Comparison of ENCODE assay signal across 22 mouse cellular contexts in the genomic region with DNA sequence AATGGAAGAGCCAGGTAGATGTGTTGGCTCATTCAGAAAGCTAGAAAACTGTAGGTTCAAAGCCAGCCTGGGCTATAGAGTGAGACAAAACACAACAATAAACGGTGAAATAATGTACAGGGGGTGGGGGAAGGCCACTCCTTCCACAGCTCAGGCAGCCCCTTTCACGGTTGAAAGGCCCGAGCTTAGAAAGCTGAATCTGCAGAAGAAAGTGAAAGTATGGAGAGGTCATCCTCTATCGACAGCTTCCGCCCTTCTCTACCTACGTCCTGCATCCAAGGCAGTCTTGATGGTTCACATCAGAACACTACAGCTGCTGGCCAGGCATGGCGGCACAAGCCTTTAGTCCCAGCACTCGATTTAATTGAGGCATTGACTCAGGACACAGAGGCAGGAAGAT. TPM values are rescaled to one million over a fixed set of nuclear protein-coding genes. Genes with fewer than 3 reads are reported as not detected.
DNase-seq lines count a peak whose midpoint lies in the region; ATAC-seq and TF ChIP-seq lines count a peak whose summit lies in the region.
"Had no signal": no experiment of that assay in that cellular context is flagged by ENCODE, and none has a peak within 500 bp of the region (broad histone marks: within the 10 kb centered on the region; RNA-seq: fewer than 3 reads in every experiment).

No protein-coding gene starts in this region.

- DNase-seq in liver, postnatal 0 days = no peak
- no peak for DNase-seq in G1E (ENCODE audit: low spot score)
- no peak for DNase-seq in adrenal gland, adult 18-20 months (ENCODE audit: low spot score in 2 of 2)
- DNase-seq in spleen, postnatal 4 days (ENCODE audit: low spot score in 2 of 2) = no peak
- DNase-seq: adrenal gland, postnatal 10 days; adrenal gland, postnatal 36 days; cerebellum, adult 2 months; cerebellum, postnatal 36 days; embryo, embryonic 11 days; gastrocnemius, postnatal 25 days; heart, adult 2 months had no signal

- no peaks in the 10 kb centered on the region for H3K36me3 ChIP-seq in liver, embryonic 12.5 days
- H3K36me3 ChIP-seq in liver, postnatal 0 days (replicated peaks; ENCODE audit: insufficient read depth, low read length) = no peaks in the 10 kb centered on the region; the same call in 1 of the 2 replicates
- H3K36me3 ChIP-seq in C2C12 (ENCODE audit: control insufficient read depth, insufficient read depth) = no peaks in the 10 kb centered on the region
- H3K36me3 ChIP-seq in G1E (replicated peaks) = peaks cover 41% of the 10 kb centered on the region
- H3K36me3 ChIP-seq: embryonic facial prominence, embryonic 13.5 days; forebrain, embryonic 12.5 days; forebrain, embryonic 15.5 days had no signal

- H3ac ChIP-seq in C2C12 (ENCODE audit: control insufficient read depth, insufficient read length, low read depth) = peak overlapping the region; percentile 28

- no peak overlapping the region for H3K4me3 ChIP-seq in liver, embryonic 12.5 days
- H3K4me3 ChIP-seq in liver, postnatal 0 days (ENCODE audit: low read depth, low read length) = no peak overlapping the region
- no peak overlapping the region for H3K4me3 ChIP-seq in C2C12 (ENCODE audit: insufficient read depth, poor library complexity, severe bottlenecking)
- H3K4me3 ChIP-seq in G1E (ENCODE audit: low read depth, low read length) = peak overlapping the region; percentile 34; the same call in 1 of the 2 replicates
- H3K4me3 ChIP-seq: erythroblast, embryonic 14.5 days; forebrain, embryonic 12.5 days; forebrain, embryonic 15.5 days; heart, adult 2 months had no signal

- TF ChIP-seq CTCF in liver, postnatal 0 days (IDR thresholded peaks at IDR 0.05; ENCODE audit: low read depth) = no peak
- TF ChIP-seq CTCF in C2C12 (IDR thresholded peaks at IDR 0.05; ENCODE audit: control insufficient read depth, insufficient read depth, insufficient read length) (no peak), G1E (IDR thresholded peaks at IDR 0.05; ENCODE audit: low read depth, low read length) (no peak)

- no peak for ATAC-seq in liver, embryonic 12.5 days
- no peak for ATAC-seq in liver, postnatal 0 days
- no peak for ATAC-seq in G1E (ENCODE audit: extremely low read depth, insufficient number of reproducible peaks, low FRiP score, poor library complexity, severe bottlenecking)
- ATAC-seq: activated CD4-positive, CD25-positive, alpha-beta regulatory T cell, adult 4 months; forebrain, embryonic 15.5 days had no signal

- H3K79me3 ChIP-seq in C2C12 (ENCODE audit: low read depth) = no peaks in the 10 kb centered on the region

- H3K4me1 ChIP-seq in liver, embryonic 12.5 days = peaks cover 20% of the 10 kb centered on the region
- peaks cover 17% of the 10 kb centered on the region for H3K4me1 ChIP-seq in liver, postnatal 0 days (ENCODE audit: insufficient read depth)
- peaks cover 35% of the 10 kb centered on the region for H3K4me1 ChIP-seq in G1E (ENCODE audit: insufficient read depth, low read depth, low read length)

- TF ChIP-seq EP300 in liver, postnatal 0 days (IDR thresholded peaks at IDR 0.05; ENCODE audit: low read depth) = no peak

- H3K79me2 ChIP-seq in C2C12 (ENCODE audit: control insufficient read depth, insufficient read depth) = no peaks in the 10 kb centered on the region

- H3K9me3 ChIP-seq in liver, embryonic 12.5 days (replicated peaks) = no peaks in the 10 kb centered on the region
- no peaks in the 10 kb centered on the region for H3K9me3 ChIP-seq in liver, postnatal 0 days (ENCODE audit: low read length)
- no peaks in the 10 kb centered on the region for H3K9me3 ChIP-seq in G1E (replicated peaks)
- H3K9me3 ChIP-seq: embryonic facial prominence, embryonic 10.5 days; embryonic facial prominence, embryonic 13.5 days; forebrain, embryonic 12.5 days; forebrain, embryonic 15.5 days; hindbrain, embryonic 12.5 days; hindbrain, embryonic 15.5 days had no signal

- no peak overlapping the region for H3K4me2 ChIP-seq in liver, embryonic 12.5 days
- H3K4me2 ChIP-seq in liver, postnatal 0 days (ENCODE audit: low read depth, low read length) = no peak overlapping the region
- H3K4me2 ChIP-seq: forebrain, embryonic 15.5 days; heart, embryonic 11.5 days had no signal

- 81% methylated on average over 8 of the region's 8 CpGs for WGBS in liver, embryonic 12.5 days (ENCODE audit: insufficient replicate concordance)
- 86% methylated on average over 8 of the region's 8 CpGs for WGBS in liver, postnatal 0 days (ENCODE audit: insufficient replicate concordance)

- 0 out of 2 replicates have a peak overlapping the region, but pooled peaks have one; percentile 17 for H3K9ac ChIP-seq in liver, embryonic 12.5 days
- H3K9ac ChIP-seq in liver, postnatal 0 days (replicated peaks) = no peak overlapping the region
- H3K9ac ChIP-seq: embryonic facial prominence, embryonic 13.5 days; forebrain, embryonic 12.5 days; hindbrain, embryonic 12.5 days had no signal

- H3K27me3 ChIP-seq in liver, embryonic 12.5 days (replicated peaks) = no peaks in the 10 kb centered on the region
- no peaks in the 10 kb centered on the region for H3K27me3 ChIP-seq in liver, postnatal 0 days (ENCODE audit: insufficient read depth, low read length)
- peaks cover 5% of the 10 kb centered on the region for H3K27me3 ChIP-seq in C2C12 (ENCODE audit: control insufficient read depth, insufficient read depth, insufficient read length)
- no peaks in the 10 kb centered on the region for H3K27me3 ChIP-seq in G1E (ENCODE audit: insufficient read depth, low read length)
- H3K27me3 ChIP-seq: embryonic facial prominence, embryonic 13.5 days; forebrain, embryonic 12.5 days; forebrain, embryonic 15.5 days; hindbrain, embryonic 12.5 days; hindbrain, embryonic 15.5 days had no signal

- no peak overlapping the region for H3K27ac ChIP-seq in liver, embryonic 12.5 days
- H3K27ac ChIP-seq in liver, postnatal 0 days (ENCODE audit: low read depth) = no peak overlapping the region
- H3K27ac ChIP-seq: embryonic facial prominence, embryonic 13.5 days; forebrain, embryonic 12.5 days; forebrain, embryonic 15.5 days; heart, adult 2 months; hindbrain, embryonic 12.5 days; hindbrain, embryonic 15.5 days had no signal

TF ChIP-seq in C2C12, 6 proteins besides CTCF, POLR2A, EP300 and RAD21:
- TF ChIP-seq FOSL1 (IDR thresholded peaks at IDR 0.05; ENCODE audit: insufficient read depth, low read length, poor library complexity, severe bottlenecking) (no peak), USF1 (IDR thresholded peaks at IDR 0.05; ENCODE audit: low read depth) (no peak), MAX (IDR thresholded peaks at IDR 0.05) (no peak), MYOD1 (IDR thresholded peaks at IDR 0.05; ENCODE audit: control insufficient read depth, insufficient read length, low read depth) (no peak), CEBPB (IDR thresholded peaks at IDR 0.05; ENCODE audit: low read depth) (no peak), MYOG (IDR thresholded peaks at IDR 0.05; ENCODE audit: control insufficient read depth, extremely low read depth, insufficient read length) (no peak)
TF ChIP-seq in C2C12: peak in this region for 0.

RNA-seq across cellular contexts. Expression of a gene that starts 1.7 kb away (rescaled TPM):
- polyA plus RNA-seq in liver, embryonic 12.5 days (2016; fragmentation: Nextera tagmentation; extraction: Ambion mirVana) = 6.9 and 7.9 TPM in 2 replicates
- polyA plus RNA-seq in liver, postnatal 0 days (2015; fragmentation: Nextera tagmentation; extraction: Ambion mirVana) = 4.6 and 5.2 TPM in 2 replicates
- 5.2 TPM for polyA plus RNA-seq in C2C12 (2012; fragmentation: generic; extraction: Trizol)
- 2.6 and 3.0 TPM in 2 replicates for total RNA-seq in G1E (2014; fragmentation: Nextera tagmentation)
- total RNA-seq in G1E (2017) = 9.9 and 12.3 TPM in 2 replicates
- 1.3 and 1.8 TPM in 2 replicates for polyA plus RNA-seq in G1E (2012)
- 1 to 10 TPM; 4.2 to 5.4 TPM for total RNA-seq in adrenal gland, adult 18-20 months (2021)

RNA-seq across cellular contexts. Expression of a gene that starts 6.3 kb away (rescaled TPM):
- polyA plus RNA-seq in liver, embryonic 12.5 days (2016; fragmentation: Nextera tagmentation; extraction: Ambion mirVana) = 19.7 and 19.8 TPM in 2 replicates
- polyA plus RNA-seq in liver, postnatal 0 days (2015; fragmentation: Nextera tagmentation; extraction: Ambion mirVana) = 5.2 and 6.9 TPM in 2 replicates
- polyA plus RNA-seq in C2C12 (2012; fragmentation: generic; extraction: Trizol) (6.8 TPM), G1E (2012) (2.4 and 3.2 TPM in 2 replicates)
- total RNA-seq in G1E (2014; fragmentation: Nextera tagmentation) (34.9 and 40.6 TPM in 2 replicates), G1E (2017) (26.5 and 26.9 TPM in 2 replicates)
- total RNA-seq in adrenal gland, adult 18-20 months (2021) = 10 to 100 TPM; 27.3 to 33.2 TPM

RNA-seq across cellular contexts. Expression of a gene that starts 15.8 kb away (rescaled TPM):
- polyA plus RNA-seq in liver, embryonic 12.5 days (2016; fragmentation: Nextera tagmentation; extraction: Ambion mirVana) = 25.2 and 27.2 TPM in 2 replicates
- 21.8 and 23.6 TPM in 2 replicates for polyA plus RNA-seq in liver, postnatal 0 days (2015; fragmentation: Nextera tagmentation; extraction: Ambion mirVana)
- polyA plus RNA-seq in C2C12 (2012; fragmentation: generic; extraction: Trizol) (18.4 TPM), G1E (2012) (14.2 and 15.5 TPM in 2 replicates)
- total RNA-seq in G1E (2014; fragmentation: Nextera tagmentation) (85.6 and 86.5 TPM in 2 replicates), G1E (2017) (59.0 and 76.1 TPM in 2 replicates)
- total RNA-seq in adrenal gland, adult 18-20 months (2021) = 10 to 100 TPM; 79.1 to 84.4 TPM

RNA-seq across cellular contexts. Expression of a gene that starts 57.0 kb away (rescaled TPM):
- 395 and 399 TPM in 2 replicates for polyA plus RNA-seq in liver, embryonic 12.5 days (2016; fragmentation: Nextera tagmentation; extraction: Ambion mirVana)
- polyA plus RNA-seq in liver, postnatal 0 days (2015; fragmentation: Nextera tagmentation; extraction: Ambion mirVana) = 169 and 170 TPM in 2 replicates
- polyA plus RNA-seq in C2C12 (2012; fragmentation: generic; extraction: Trizol) (162 TPM), G1E (2012) (112 and 127 TPM in 2 replicates)
- total RNA-seq in G1E (2014; fragmentation: Nextera tagmentation) (275 and 322 TPM in 2 replicates), G1E (2017) (616 and 806 TPM in 2 replicates)
- 100 to 1,000 TPM; 220 to 229 TPM for total RNA-seq in adrenal gland, adult 18-20 months (2021)
